Mouse (Mus musculus) layer of hippocampus, adult 9-10 months (tissue): ENCODE data around the gene Zfp846.
"Not testable (repeated sequence)": the region's sequence is repeated elsewhere in the genome, so short reads cannot be mapped to it uniquely, and the experiment has no call there.

ENCODE experiments used
- DNase-seq: peaks from one replicate; pipeline ENCODE4 v3.0.0; 2022; ENCODE audit warnings: low spot score

Gene Zfp846

DNA sequence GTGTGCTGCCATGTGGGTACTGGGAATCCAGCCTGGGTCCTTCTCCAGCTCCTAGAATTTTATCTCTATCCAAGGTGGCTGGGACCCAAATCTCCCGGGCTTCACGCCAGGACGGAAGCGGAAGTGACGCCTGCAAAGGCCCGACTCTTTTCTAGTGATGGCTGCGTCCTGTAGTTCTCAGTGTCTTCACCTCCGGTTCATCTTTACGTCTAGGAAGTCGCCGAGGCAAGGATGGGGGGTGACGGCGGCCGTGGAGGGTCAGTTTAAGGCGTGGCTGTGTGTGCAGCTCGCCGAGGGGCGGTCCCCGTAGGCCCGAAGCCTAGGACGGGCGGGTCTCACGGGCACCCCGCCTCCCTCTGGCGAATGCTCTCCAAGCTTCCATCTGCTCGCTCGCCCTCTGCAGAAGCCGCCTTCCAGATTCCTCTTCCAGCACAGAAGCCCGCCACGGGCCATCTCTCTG, at the start of gene Zfp846:
Gene Zfp846, plus strand, starts transcription at position 117 of the 460 bp plus-strand sequence.
- DNase-seq, result peak; percentile 99

GRCm38 (mm10) chr9:20534326-20534926, 46.7 kb upstream of the Zfp846 start:
- peak; percentile 29 for DNase-seq

DNA sequence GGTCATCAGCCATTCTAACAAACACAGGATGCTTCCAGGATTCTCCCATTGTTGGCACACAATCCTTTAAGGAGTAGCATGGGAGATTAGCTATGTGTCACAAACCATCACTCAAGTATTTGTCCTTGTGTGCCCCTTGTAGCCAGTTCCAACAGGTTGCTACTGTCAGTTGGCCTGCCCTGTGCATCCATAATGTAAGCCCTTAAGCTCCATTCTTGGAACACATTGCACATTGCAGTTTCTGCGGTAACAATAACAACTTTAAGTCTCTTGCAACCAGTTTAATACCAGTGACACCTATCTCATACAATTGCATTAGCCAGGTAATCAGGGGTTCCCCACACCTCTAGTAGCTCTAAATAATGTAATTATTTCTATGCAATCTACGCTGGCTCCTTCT, 44.5 kb upstream of the Zfp846 start:
- DNase-seq, result no peak

GRCm38 (mm10) chr9:20543496-20543895, 37.6 kb upstream of the Zfp846 start:
- no peak for DNase-seq

- peak; percentile 49 for DNase-seq
These were observed 36.8 kb upstream of the Zfp846 start for GRCm38 (mm10) chr9:20544070-20544821.

DNA sequence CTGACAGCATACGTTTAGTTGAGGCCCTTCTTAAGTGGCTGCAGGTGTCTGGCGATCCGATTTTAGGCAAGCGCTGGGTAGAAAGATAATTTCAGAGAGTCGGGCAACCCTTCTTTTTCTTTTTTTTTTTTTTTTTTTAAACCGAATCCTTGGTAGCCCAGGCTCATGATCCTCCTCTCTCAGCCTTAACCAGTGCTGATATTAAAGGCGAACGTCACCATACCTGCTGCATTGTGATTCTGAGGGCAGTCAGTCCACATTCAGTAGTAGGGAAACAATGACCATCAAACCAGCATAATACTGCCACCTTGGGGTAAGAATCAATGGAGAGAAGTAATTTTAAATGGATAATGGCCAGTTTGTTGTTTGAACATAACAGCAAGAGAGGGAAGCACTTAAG, 35.9 kb upstream of the Zfp846 start:
- DNase-seq, result peak; percentile 37

- no peak for DNase-seq
These were observed 29.3 kb upstream of the Zfp846 start for GRCm38 (mm10) chr9:20551781-20552275.

GRCm38 (mm10) chr9:20552698-20553097, 28.4 kb upstream of the Zfp846 start:
- no peak for DNase-seq

DNA sequence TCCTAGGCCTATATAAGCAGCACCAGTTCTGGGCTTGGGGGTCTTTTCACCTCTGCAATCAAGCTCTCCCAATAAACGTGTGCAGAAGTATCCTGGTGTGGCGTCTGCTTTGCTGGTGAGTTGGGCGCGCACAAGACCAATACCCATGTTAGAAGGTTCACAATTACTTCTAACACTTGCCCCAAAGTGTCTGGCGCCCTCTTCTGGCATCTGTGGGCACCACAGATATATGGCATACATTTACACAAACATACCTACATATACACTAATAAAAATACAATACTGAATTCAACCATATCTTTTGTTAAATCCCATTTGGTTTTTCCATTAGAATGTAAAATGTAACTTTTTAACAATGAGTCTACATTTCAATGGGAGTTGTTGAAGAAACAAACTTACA, 18.9 kb upstream of the Zfp846 start:
- DNase-seq, result no peak

- DNase-seq, result not testable (repeated sequence)
These were observed 15.6 kb upstream of the Zfp846 start for GRCm38 (mm10) chr9:20565326-20566030.

DNA sequence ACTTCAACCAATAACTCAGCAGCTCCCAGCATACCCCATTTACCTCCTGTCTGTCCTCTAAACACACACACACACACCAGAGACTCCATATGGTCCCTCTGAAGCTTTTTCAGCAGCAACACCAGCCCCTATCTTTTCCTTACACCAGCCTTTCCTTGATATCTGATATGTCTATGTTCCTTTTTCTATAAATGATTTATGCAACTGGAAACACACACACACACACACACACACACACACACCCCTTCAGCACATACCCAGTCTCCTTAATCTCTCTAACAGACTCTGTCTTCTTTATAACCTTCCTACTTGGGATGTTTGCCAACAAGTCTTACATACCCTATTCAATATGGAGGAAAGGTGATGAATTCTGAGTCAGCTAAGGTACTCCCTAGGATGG, 10.0 kb upstream of the Zfp846 start:
- DNase-seq, result no peak

GRCm38 (mm10) chr9:20576591-20576990, 4.5 kb upstream of the Zfp846 start:
- DNase-seq, result no peak

- no peak for DNase-seq
These were observed 20.2 kb downstream of the Zfp846 start for GRCm38 (mm10) chr9:20601270-20601669.

DNA sequence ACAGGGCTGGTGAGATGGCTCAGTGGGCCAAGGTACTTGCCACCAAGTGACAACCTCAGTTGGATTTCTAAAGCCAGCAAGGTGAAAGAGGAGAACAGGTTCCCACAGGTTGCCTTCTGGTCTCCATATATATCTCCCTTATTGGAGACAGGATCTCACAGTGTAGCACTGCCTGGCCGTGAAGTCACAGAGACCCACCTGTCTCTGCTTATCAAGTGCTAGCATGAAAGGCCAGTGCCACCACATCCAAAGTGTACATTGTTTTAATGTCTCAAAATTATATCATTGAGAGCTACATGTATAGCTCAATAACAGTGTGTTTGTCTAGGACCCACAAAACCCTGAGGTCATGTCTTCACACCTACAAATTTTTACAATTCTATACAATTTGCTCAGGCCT, 25.2 kb downstream of the Zfp846 start:
- DNase-seq, result no peak

- DNase-seq, result peak; percentile 73
These were observed 26.2 kb downstream of the Zfp846 start for GRCm38 (mm10) chr9:20607100-20607974.

- DNase-seq, result no peak
These were observed 28.9 kb downstream of the Zfp846 start for GRCm38 (mm10) chr9:20609831-20610464.

DNA sequence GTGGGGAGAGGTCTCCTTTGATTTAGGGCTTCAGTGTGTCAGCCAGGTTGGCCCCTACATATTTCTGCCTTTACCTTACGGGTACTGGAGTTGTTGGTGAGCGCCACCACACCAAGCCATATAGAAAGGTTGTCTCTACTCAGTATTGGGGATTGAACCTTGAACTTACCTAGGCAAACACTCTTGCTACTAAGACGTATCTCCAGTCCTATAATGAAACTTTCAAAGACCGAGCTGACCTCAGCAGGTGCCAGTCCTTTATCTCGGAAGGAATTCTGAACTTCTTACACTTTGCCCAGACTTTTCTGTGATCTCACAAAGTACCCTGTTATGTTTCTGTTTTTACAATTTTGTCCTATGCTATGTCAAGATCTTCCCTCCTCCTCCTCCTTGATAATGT, 30.9 kb downstream of the Zfp846 start:
- no peak for DNase-seq

DNA sequence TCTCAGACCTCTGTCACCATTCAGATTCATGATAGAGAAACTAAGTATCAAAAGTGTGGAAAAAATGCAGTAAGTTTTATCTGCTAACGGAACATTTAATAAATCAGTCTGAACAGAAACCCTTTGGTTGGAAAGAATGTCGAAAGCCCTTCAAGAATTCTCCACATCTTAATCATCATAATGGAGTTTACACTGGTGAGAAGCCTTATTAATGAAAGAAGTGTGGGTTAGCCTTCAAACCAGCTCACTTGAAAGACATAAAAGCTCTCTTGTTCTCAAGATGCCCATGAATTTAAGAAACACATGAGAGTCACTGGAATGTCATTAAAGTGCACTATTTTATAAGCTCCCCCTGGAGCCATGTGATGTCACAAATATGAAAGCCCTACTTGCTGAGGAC, 35.6 kb downstream of the Zfp846 start:
- DNase-seq, result no peak

- DNase-seq, result no peak
These were observed 50.2 kb downstream of the Zfp846 start for GRCm38 (mm10) chr9:20631332-20631731.

DNA sequence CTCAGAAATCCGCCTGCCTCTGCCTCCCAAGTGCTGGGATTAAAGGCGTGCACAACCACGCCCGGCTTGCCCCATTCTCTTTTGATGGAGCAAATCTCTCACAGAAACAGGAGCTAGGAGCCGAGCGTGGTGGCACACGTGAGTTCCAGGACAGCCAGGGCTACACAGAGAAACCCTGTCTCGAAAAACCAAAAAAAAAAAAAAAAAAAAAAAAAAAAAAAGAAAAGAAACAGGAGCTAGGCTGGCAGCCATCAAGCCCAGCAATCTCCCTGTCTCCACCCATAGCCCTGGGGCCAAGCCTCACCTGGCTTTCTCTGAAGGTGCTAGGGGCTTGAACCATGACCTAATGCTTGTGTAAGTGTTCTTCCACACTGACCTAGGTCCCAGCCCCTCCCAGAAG, 54.6 kb downstream of the Zfp846 start:
- DNase-seq, result not testable (repeated sequence)

DNA sequence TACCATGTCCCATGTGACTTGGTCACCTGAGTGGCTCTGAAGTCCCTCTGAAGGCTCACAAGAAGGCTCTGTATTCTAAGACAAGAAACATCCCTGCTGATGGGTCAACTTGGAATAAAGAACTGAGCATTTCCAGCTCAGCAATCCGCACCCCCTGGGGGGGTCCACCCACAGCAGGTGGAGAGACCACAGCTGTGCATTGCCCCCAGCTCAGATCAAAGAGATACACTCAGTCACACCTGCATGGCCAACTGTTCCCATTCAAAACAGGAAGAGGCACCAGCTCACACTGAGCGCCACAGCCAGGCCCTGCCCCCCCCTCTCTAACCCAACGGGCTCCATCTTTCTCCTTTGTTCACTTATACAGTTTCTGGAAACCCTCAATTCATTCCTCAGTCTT, 55.2 kb downstream of the Zfp846 start:
- no peak for DNase-seq
